Mouse (Mus musculus) lung, adult 2 months (tissue): ENCODE measurements around the gene Psmc5.

Experiments
- CTCF ChIP-seq: fragments of 200-500 bp; IDR thresholded peaks from 2 replicates; pipeline ENCODE4 v1.5.1; 2011; ENCODE audit warnings: mild to moderate bottlenecking, low read length, control low read depth; ENCODE audit not compliant: insufficient read depth
- POLR2A ChIP-seq: fragments of 200-500 bp; IDR thresholded peaks from 2 replicates; pipeline ENCODE4 v1.6.1; 2011; ENCODE audit warnings: low read depth, mild to moderate bottlenecking, control low read depth, low read length, borderline replicate concordance; ENCODE audit errors: extremely low read depth

DNA sequence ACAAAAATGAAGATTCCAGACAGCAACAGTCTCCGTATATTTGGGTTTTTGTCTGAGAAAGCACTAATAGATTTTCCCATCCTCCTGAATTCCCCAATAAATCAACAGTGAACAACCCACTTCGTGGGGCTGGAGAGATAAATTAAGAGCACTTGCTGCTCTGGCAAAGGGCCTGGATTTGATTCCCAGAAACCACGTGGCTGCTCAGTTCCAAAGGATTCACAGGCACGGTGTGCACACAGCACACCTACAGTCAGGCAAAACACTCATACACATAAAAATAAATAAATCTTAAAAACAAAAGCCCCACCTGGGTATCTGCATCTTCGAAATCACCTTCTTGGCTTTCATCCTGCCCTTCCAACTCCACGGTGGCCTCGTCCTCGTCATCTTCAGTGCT is 43.2 kb upstream of the Psmc5 start:
- TF ChIP-seq POLR2A (no peak), CTCF (no peak)
